Mouse (Mus musculus) frontal cortex, postnatal 36 days (tissue): ENCODE data around the gene Kpnb1.

Experiments
- DNase-seq, 2 experiments: peaks; one replicate each; pipeline ENCODE4 v3.0.0; 2022; ENCODE audit warnings: low spot score in 2 of 2

Gene Kpnb1

GRCm38 (mm10) chr11:97185704-97186614, 1.7 kb downstream of the Kpnb1 start:
- DNase-seq, result no peak

DNA sequence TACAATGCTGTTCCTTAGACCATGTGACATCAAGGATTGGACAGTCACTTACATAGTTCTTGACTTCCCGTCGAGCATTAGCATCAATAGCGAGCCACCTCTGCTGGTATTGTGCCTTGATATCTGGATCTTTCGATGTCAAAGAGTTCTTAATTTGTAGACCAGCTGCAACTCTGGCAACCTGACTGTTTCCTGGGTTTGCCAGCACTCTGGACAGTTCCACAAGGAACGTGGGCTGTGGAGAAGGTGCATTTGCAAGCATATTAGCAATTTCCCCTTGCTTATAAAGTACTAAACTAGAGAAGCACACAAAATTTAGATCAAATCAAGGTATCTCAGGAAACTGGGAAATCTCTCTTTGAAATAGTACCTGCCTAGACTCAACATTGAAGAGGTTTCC, 2.8 kb downstream of the Kpnb1 start:
- DNase-seq, result no peak

- no peak for DNase-seq
These were observed 5.2 kb downstream of the Kpnb1 start for GRCm38 (mm10) chr11:97182446-97182845.

DNA sequence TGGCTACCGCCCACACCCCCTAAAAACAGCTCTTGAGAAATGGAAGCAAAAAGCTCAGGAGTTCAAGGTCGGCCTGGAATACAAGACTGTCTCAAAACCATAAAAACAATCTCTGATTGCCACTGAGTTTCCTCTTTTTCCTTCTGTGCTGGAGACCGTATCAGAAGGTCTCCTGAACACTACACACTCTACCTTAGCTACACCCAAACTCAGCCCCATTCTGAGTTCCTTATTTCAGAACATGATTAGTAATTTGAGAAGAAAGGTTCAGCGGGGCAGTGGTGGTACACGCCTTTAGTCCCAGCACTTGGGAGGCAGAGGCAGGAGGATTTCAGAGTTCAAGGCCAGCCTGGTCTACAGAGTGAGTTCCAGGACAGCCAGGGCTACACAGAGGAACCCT, 6.6 kb downstream of the Kpnb1 start:
- DNase-seq, result no peak

GRCm38 (mm10) chr11:97178198-97178597, 9.5 kb downstream of the Kpnb1 start:
- no peak for DNase-seq

DNA sequence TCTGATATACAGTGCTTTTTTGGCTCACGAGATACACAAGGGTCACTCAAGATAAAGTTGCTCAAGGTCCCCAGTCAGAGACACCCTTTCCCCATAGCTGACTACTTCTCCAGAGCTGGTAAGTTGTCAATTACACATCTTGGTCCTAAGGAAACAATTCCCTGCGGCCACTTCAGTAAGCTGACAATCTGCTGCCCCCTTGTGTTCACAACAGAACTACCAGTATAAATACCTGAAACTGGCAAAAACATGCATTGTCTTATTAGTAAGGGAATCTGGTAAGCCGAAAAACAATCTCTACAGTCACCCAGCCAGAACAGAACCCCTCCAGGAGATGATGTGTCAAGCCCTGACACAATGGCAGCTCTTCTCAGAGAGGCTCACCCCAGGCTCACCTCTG, 10.8 kb downstream of the Kpnb1 start:
- peak in 1 of 2 experiments; percentile 45 for DNase-seq

- DNase-seq, result peak; percentile 46 to 61
These were observed 12.2 kb downstream of the Kpnb1 start for GRCm38 (mm10) chr11:97175499-97175898.

GRCm38 (mm10) chr11:97160341-97160740, 27.3 kb downstream of the Kpnb1 start:
- no peak for DNase-seq

GRCm38 (mm10) chr11:97156999-97157398, 30.7 kb downstream of the Kpnb1 start:
- DNase-seq, result no peak

- no peak for DNase-seq
These were observed 34.9 kb downstream of the Kpnb1 start for GRCm38 (mm10) chr11:97152662-97153287.

DNA sequence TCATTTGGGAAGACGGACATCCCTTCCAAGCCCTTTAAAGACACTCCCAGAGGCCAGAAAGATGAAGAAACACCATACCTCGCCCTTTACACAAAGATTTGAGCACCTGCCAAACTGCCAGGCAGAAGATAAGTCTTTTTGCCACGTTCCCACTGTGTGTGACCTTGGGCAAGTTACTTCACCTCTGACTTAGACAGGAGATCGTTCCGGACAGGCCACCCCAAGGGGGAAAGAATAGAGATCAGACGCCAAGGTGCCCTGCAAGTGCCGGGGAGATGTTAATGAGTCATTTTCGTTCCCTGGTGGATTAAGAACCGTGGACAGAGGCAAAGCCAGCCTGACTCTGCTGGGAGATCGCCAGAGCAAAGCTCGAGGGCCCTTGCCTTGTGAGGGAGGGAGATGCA, 35.7 kb downstream of the Kpnb1 start:
- no peak for DNase-seq

GRCm38 (mm10) chr11:97151343-97151801, 36.3 kb downstream of the Kpnb1 start, which contains the start of gene Tbkbp1:
TSS of gene Tbkbp1 (minus strand) at chr11:97151495.
- DNase-seq, result no peak

DNA sequence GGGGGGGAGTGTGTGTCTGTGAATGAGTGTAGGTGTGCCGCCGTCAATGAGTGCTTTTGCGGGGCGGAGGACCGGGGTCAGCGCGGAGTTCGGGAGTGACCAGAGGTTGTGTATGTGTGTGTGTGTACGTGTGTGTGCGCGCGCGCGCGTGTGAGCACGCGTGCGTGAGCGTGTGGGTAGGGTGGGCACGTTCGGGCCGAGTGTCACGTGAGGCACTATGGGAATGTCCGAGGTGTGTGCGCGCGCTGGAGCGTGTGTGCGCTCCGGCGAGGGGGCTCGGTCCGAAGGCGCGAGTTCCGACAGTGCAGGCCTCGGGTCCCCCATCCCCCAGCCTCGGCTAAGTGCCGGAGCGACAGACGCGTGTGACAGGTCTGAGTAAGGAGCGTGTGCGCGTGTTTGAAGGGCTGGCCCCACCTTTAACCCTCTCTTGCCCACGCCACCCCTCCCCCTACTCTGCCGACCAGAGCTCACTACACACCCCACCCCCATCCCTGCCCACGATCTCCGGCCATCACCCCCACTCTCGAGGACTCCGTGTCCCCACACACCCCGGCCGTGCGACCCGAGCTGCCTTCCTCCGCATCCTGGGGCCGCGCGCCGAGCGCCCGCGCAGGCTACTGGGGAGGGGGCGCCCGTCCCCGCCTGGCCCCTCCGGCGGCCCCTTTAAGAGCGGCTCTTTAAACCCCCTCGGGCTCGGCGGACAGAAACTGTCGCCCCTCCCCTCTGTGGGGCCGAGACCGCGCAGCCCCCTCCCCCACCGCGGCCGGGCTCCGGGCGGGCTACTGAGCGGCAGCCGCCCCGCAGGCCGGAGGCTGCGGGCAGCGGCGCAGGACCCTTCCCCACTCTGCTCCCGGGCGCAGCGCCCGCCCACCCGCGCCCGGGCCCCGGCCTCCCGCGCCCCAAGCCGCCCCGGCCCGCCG, 37.0 kb downstream of the Kpnb1 start:
- peak; percentile 57 to 68 for DNase-seq

DNA sequence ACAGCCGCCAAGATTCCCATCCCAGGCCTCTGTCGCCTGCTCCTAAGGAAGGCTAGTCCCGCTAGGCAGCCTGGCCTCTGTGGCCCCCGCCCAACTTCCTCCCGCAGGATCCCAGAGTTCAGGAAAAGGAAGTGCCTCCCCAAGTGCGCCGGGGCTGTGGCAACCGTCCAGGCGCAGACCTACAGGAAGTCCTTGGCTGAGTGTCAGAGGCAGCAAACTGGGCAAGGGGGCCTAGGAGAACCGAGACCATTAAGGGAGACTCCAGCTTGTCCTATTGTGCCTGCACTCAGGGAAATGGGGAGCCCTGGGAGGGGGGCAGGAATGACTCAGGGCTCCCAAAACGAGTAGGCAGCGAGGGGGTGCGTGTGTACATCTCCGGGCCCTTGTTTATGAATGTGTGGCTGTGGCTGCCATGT, 37.7 kb downstream of the Kpnb1 start:
- no peak for DNase-seq

GRCm38 (mm10) chr11:97149026-97149425, 38.7 kb downstream of the Kpnb1 start:
- no peak for DNase-seq

DNA sequence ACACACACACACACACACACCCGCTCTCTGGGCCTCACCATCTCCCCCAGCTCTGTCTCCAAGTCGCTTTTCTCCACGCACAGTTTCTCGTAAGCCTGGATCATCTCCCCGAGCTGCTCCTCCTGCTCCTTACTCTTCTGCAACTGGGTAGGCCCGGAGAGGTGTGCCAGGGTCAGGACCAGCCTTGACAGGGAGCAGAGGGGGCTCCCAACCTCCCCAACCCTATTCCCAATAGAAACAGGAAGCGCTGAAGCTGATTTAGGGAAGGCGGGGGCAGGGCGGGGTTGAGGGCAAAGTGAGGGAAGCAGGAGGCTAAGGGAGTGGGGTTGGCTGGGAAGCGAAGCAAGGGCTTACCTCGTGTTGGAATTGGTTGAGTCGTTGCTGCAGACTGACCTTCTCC, 39.1 kb downstream of the Kpnb1 start:
- DNase-seq, result no peak

DNA sequence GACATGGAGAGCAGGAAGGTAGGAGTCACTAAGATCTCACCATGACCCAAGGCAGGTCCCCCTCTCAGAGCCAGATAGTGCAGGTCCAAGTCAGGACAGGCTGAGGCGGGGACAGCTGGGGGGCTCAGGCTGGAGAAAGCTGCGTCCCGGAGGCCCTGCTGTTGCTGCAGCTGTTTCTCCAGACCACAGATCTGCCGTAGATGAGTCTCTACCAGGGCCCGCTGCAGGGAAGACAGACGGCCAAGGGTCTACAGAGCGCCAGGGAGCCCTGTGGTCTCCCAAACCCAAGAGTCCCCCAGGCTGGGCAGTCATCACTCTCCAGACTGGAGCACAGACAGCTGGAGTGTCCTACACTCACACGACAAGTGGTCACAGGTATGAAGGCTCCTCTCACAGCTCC, 40.3 kb downstream of the Kpnb1 start:
- DNase-seq, result no peak

- peak; percentile 81 to 83 for DNase-seq
These were observed 41.0 kb downstream of the Kpnb1 start for GRCm38 (mm10) chr11:97146724-97147123.

DNA sequence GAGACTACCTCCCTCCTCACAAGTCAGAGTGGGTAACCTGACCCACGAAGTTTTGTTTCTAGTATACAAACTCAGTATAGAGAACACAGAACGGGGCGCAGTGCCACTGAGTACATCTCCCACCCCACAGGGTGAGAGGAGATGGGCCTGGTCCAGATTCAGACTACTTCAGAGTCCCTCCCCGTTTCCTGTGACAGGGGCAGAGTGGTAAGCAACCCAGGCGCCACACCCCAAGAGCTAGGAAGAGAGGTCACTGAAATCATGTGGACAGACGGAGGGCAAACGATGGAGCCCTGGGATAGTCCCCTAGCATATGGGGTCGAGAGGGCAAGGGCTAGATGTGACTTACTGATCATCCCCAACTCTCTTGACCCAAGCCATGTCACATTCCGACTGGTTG, 41.7 kb downstream of the Kpnb1 start:
- no peak for DNase-seq

DNA sequence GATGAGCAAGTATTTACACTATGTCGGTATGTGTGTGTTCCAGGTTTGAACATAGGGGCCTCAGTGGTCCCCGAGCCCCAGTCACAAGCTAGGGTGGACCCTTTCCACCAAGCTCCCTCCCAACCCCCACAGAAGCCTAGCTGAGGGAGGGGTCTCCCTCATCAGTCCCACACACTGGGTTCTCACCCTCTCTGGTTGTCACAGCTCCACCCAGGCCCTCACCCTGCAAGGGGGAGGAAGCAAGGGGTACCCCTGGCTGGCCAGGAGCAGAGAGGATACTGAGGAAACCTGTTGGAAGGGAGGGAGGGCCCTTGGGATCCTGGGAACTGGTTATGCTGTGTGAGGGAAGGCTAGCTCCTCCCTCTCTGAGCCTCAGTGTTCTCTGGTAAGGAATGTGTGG, 42.4 kb downstream of the Kpnb1 start:
- DNase-seq, result no peak

- no peak for DNase-seq
These were observed 44.3 kb downstream of the Kpnb1 start for GRCm38 (mm10) chr11:97143196-97143900.
